Mouse (Mus musculus) lung, postnatal 0 days (tissue): ENCODE measurements around the gene Olfr1393.

ENCODE experiments used
- CTCF ChIP-seq: IDR thresholded peaks from 2 replicates; pipeline ENCODE4 v1.5.1; 2016; ENCODE audit warnings: antibody characterized with exemption, mild to moderate bottlenecking
- EP300 ChIP-seq: IDR thresholded peaks from 2 replicates; pipeline ENCODE4 v1.6.1; 2016; ENCODE audit warnings: antibody characterized with exemption, mild to moderate bottlenecking, control low read depth

- no peak for TF ChIP-seq EP300
- TF ChIP-seq CTCF = no peak
Measured at GRCm38 (mm10) chr11:49232781-49233180, 45.3 kb upstream of the Olfr1393 start.
